Mouse (Mus musculus): ENCODE measurements around the gene Pcyt1a.
"Not testable (repeated sequence)": the region's sequence is repeated elsewhere in the genome, so short reads cannot be mapped to it uniquely, and the experiment has no call there.

The Pcyt1a gene

DNA sequence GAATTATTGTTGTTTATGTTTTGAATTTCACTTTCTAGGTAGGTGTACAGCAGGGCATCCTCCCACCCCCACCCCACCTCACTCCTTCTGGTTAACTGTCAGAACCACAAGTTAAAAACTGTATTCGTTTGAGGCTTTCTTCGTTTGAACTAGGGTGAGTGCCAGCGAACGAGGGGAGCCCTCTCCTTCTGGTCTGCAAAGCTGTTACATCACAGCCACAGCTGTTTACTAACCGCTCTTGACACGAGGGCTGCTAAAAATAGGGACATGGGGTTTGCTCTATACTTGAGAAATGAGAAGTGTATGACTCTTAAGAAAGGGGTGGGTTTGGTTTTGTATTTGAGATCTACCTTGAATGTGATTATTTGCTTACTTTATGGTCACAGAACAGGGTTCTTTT is 3.3 kb downstream of the Pcyt1a start:
- in situ Hi-C loops (cut with MseI, MboI), result no loop called here

DNA sequence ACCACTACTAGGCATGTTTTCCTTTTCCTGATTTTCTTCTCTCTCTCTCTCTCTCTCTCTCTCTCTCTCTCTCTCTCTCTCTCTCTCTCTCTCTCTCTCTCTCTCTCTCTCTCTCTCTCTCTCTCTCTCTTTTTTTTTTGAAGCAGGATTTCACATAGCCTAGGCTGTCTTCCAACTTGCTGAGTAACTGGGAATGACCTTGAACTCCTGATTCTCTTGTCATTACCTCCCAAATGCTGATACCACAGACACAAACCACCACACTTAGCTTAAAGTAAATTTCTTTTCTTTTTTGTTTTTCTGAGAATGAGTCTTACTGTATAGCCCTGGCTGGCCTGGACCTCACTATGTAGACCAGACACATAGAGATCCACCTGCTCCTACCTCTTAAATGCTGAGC is 4.0 kb downstream of the Pcyt1a start:
- in situ Hi-C loops (cut with MseI, MboI), result no loop called here

DNA sequence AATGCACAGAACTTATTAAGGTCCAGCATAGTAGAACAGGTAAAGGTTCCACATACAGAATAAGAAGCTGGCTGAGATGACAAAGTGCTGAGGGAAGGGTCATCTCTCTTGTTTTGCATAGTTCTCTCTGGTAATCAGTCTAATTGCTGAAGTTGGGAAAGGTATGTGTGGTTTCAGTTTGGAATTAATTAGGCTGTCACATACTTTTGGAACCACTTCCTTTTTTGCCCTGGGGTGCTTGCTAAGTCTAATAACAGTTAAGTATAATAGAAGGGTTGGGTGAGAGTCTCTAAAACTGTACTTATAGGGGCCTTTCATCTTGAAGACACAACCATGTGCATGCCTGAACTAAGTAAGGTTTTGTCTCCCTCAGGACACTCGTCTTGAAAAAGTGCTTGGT is 5.9 kb downstream of the Pcyt1a start:
- in situ Hi-C loops (cut with MseI, MboI), result no loop called here

DNA sequence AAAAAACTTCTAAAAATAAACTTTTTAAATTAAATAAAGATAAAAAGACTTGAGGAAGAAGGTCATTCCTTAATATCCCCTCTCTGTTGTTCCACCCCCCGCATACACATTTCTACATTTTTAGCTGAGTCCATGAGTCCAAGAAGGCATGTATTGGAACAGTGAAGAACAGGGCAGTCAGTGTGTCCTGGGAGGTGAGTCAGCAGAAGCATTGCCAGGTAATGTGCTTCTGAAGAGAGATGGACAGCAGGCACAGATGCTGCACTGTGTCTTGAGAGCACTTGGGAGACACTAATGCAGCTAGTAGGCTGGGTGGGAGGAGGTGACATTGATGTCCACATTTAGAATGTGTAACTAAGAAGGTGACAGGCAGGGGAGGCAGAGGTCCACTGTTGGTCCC is 6.5 kb downstream of the Pcyt1a start:
- in situ Hi-C loops (cut with MseI, MboI), result no loop called here

DNA sequence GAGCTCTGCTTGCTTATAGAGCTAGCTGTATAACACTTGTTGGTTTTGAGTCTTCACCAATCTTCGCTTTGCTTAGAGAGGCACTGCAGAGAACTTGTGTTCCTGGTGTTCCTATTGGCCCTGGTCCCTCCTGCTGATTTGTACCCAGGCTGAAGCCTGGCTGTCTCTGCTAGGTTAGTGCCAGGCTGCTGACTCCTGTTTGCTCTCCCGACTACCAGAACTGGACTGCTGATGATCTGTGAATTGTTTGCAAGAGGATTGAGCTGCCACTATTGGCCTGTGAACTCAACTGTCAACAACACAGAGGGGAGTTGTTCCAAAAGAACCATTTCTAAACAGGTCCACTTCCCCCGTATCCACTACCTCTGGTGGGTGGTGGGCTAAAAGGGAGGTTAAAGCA is 10.7 kb downstream of the Pcyt1a start:
- in situ Hi-C loops (cut with MseI, MboI), result no loop called here

DNA sequence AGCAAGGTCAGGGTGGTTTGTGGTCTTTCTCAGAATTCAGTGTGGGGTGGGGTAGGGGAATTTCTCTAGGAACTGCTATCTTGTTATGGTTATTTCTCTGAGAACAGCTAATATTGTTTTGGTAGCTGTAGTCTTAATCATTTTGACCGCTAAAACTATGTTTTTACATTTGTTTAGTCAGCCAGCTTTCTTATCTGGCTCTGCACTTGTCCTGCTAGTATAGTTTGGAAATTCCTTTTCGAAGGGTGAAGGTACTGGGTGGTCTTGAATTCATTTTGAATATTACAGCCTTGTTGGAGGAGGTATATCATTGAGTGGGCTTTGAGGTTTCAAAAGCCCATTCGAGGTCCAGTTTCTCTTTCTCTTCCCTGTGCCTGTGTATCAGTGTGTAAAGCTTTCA is 13.9 kb downstream of the Pcyt1a start:
- in situ Hi-C loops (cut with MseI, MboI), result not testable (repeated sequence)

DNA sequence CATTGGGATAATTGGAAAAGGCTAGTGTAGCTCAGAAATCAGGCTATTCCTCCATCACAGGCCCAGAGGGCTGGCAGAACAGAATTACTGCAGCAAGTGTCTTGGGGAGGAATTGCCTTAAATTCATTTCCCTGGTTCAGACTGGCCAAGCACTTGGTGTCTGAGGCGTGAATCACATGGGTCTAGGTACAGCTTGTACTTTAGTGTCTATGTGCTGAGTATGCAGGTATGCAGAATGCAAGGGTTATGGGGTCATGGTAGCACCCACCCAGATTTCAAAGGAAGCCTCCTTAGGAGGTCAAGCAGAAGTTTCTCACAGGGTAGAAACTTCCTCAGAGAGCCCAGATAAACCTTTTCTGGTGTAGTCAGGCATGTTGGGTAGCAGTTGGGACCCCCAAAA is 14.8 kb downstream of the Pcyt1a start:
- in situ Hi-C loops (cut with MseI, MboI), result no loop called here

DNA sequence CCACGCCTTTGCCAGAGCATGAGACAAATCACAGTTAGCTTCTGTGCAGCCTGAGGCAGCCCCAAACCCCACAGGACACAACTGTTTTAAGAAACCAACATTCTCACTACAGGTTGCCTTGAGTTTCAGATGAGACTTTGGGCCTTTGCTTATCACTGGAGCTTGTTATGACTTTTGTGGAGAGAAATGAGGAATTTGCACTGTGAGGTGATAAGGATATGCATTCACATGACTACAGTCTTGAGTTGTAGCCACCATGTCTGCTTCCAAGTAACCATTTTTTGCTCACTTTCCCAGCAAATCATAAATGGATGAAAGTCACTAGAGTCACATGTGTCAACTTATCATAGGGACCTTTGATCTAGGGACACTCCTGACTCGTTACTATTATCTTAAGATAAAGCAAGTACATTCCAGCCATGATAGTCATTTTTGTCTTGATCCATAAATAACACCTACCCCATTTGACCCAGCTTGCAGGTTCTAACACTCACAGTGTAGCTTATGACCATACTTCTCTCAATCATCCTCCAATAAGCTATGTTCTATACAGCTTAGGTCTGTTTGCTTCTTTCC is 15.9 kb downstream of the Pcyt1a start:
- in situ Hi-C loops (cut with MseI, MboI), result no loop called here

DNA sequence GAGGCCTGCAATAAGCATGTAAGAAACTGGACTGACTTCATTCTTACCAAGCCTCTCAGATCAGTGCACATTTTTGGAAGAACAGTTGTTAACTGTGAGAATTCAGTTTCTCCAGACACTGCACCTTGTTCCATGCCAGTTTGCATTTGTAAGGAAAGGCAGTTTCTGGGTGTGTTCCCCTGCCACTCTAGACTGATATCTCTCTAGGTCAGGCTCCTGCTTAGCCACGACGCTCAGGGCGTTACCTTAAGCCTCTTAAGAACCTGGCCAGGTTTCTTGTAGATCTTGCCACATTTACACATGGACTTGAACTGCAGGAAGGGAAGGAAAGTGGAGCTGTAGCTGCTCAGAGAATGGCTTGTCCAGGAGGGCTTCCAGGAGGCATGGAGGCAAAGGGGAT is 18.9 kb downstream of the Pcyt1a start:
- in situ Hi-C loops (cut with MseI, MboI), result no loop called here

DNA sequence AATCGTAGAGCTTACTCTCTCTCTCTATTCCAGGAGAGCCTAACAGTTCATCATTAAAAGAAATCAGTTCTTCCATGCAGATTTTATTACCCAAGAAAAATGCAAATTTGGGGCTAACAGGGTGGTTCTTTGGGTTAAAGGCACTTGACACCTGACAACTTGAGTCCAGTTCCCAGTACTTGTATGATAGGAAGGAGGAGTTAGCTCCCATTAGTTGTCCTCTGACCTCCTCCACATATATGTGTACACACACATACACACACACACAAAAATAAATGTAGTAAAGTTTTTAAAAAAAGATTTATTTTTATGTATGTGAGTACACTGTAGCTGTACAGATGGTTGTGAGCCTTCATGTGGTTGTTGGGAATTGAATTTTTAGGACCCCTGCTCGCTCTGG is 19.4 kb downstream of the Pcyt1a start:
- in situ Hi-C loops (cut with MseI, MboI), result no loop called here

DNA sequence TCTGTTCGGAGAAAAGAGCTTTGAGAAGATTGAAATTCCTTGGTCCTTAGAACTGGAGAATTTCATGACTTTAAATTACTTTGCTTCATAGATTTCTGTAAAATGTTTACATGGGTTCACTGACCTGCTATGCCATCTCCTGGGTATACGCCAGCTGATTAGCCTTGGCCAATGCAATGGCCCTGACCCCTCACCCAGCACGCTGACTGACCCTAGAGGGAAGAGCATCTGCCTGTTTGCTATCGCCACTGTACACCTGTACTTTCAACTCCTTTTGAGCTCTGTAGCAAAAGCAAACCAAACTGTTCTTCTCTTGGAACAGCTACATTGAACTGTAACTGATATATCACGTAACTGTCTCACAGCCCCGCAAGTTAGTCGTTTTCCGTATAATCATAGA is 22.4 kb downstream of the Pcyt1a start:
- in situ Hi-C loops (cut with MseI, MboI), result no loop called here

DNA sequence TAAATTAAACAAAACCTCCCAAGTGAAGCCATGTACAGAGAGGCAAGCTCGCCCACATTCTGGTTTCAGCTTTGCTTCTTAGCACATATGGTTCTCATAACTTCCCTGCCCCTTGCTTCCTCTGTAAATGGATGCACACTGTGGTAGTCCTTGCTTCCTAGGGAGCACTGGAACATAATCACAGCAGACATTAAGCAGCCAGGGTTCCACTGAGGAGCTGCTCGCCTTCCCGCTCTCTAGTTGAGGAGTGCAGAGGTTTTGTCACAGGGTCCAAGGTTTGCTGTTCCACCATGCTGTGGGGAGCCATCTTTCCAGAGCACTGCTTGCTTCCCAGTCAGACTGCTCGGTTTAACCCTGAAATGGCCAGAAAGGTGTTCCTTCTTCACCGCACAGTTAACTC is 23.9 kb downstream of the Pcyt1a start:
- in situ Hi-C loops (cut with MseI, MboI), result no loop called here

DNA sequence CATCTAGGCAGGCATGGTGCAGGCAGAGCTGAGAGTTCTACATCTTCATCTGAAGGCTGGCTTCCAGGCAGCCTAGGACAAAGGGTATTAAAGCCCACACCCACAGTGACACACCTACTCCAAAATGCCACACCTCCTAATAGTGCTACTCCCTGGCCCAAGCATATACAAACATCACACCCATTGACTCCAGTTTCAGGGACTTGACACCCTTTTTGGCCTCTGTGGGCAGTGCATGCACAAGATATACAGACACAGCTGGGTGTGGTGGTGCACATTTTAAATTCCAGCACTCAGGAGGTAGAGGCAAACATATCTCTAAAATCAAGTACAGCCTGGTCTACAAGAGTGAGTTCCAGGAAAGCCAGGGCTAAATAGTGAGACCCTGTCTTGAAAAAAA is 25.4 kb downstream of the Pcyt1a start:
- in situ Hi-C loops (cut with MseI, MboI), result no loop called here

DNA sequence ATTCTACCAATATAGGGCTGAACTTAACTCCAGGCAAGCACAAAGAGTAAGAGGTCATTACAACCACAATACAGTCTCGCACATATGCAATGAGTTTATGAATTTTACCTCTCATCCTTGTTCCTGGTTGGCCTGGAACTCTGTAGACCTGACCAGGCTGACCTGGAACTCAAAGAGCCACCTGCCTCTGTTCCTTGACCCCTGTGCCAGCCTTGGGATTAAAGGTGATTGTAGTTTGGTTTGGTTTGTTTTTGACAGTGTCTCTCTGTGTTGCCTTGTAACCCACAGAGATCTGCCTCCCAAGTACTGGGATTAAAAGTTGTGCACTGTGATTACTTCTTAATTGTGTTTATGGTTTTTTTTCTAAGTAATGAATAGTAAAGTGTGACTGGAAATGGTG is 26.0 kb downstream of the Pcyt1a start:
- in situ Hi-C loops (cut with MseI, MboI), result no loop called here

DNA sequence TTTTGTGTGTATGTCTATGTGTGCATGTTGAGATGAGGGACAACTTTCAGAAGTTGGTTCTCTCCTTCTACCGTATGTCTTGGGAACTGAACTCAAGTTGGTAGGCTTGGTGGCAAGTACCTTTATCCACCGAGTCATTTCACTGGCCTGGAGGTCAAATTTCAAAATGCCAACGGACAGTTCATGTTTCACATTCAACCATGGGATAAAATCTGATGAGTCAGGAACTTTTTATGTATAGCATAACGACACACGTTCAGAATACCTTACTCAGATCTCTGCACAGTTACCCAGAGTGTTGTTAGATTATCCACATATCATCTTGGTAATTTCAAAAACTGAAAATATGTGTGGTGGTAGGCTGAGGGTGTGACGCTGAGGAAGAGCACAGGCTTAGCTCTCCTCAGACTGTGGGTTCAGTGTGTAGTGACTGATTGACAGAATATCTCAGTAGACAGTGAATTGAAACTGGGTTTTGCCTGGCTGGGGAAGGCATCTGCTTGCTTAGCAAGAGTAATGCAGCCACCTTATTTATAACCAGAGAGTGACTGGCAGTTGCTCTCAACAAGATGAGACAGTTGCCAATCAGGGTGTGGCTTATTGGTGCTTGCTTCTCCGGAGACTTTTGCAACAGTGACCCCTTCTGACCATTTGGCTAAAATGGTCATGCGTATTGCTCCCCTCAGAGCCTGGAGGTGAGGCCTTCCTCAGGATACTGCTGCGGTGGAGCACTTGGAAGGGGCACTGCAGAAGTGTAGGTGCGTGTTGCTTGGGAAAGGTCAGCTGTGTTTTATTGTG is 27.1 kb downstream of the Pcyt1a start:
- in situ Hi-C loops (cut with MseI, MboI), result no loop called here

DNA sequence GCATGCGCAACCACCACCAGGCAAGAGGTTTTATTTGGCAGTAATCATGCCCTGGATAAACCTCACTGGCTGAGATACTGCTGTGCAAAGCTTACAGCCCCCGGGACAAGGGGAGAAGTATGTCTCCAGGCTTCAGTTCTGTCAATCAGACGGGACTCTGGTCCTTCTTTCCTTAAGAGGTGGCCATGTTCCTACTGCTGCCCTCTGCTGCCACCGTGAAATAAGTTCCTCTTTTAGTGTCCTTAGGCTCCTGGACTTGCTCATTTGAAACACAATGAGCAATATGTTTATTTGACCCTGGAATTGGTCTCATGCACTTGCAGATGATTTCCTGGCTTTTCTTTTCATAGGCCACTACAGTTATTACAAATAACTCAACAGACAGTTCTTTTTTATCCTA is 29.8 kb downstream of the Pcyt1a start:
- in situ Hi-C loops (cut with MseI, MboI), result no loop called here

DNA sequence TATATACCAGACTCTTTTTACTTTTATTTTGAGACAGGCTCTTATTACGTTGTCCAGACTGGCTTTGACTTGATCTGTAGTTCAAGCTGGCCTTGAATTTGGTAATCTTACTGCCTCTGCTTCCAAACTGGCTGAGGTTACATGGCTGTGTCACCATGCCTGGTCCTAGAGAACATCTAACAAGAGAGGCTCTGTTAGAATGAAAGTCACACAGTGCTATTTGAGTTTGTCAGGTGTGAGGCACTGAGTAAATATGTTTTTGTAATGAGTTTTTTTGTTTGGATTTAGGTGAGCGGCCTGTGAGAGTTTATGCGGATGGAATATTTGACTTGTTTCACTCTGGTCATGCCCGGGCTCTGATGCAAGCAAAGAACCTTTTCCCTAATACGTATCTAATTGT is 31.0 kb downstream of the Pcyt1a start:
- in situ Hi-C loops (cut with MseI, MboI), result no loop called here

DNA sequence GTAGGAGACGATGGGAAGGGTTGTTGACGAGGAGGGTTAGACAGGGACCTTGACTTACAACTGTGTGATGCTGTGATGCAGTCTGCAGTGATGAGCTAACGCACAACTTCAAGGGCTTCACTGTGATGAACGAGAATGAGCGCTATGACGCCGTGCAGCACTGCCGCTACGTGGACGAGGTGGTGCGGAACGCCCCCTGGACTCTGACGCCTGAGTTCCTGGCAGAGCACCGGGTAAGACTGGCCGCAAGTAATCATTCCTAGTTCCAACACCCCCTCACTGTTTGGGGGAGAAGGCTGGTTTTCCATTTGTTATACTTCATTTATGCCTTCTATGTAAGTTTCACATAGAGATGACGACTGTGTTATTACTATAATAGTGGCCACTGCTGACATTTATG is 32.2 kb downstream of the Pcyt1a start:
- in situ Hi-C loops (cut with MseI, MboI), result no loop called here

DNA sequence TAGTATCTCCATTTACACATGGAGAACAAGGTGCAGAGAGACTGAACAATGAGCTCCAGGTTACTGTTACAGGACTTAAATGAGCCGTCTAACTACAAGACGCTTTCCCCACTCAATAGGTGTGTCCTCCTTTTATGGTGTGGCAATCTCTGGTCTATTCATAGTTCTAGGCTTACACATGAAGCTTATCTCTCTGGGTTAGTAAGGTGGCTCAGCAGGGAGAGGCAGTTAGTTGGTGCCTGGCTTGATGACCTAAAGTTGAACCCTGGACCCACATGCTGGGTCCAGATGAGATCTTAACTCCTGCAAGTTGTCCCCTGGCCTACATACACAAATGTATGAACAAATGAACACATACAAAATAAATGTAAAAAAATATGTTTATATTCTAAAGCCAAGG is 32.7 kb downstream of the Pcyt1a start:
- in situ Hi-C loops (cut with MseI, MboI), result no loop called here

DNA sequence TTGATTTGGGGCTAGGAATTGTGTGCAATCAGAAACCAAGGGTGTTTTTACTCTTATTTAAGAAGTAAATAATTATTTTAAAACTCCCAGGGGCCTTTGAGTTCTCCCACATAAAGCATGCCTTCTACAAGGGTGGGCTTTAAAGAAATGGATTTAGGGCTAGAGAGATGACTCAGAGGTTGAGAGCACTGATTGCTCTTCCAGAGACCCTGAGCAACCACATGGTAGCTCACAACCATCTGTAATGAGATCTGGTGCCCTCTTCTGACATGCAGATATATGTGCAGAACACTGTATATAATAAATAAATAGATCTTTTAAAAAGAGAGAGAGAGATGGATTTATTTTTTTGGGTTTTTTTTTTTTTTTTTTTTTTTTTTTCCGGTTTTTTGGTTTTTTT is 34.2 kb downstream of the Pcyt1a start:
- in situ Hi-C loops (cut with MseI, MboI), result no loop called here

DNA sequence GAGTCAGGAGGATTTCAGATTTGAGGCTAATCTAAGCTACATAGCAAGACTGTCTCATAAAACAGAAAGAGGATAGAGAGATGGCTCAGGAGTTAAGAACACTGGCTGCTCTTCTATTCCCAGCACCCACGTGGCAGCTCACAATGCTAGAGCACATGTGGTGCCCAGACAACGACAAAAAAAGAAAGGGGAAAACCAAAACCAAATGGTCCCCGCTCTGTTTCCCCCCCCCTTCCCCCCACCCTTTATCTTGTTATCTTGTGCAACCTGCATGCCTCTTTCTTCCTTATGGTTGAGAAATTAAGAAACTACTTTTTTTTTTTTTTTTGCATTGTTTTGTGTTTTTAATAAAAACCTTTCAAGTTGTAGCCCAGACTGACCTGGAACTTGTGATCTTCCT is 37.8 kb downstream of the Pcyt1a start:
- in situ Hi-C loops (cut with MseI, MboI), result no loop called here

DNA sequence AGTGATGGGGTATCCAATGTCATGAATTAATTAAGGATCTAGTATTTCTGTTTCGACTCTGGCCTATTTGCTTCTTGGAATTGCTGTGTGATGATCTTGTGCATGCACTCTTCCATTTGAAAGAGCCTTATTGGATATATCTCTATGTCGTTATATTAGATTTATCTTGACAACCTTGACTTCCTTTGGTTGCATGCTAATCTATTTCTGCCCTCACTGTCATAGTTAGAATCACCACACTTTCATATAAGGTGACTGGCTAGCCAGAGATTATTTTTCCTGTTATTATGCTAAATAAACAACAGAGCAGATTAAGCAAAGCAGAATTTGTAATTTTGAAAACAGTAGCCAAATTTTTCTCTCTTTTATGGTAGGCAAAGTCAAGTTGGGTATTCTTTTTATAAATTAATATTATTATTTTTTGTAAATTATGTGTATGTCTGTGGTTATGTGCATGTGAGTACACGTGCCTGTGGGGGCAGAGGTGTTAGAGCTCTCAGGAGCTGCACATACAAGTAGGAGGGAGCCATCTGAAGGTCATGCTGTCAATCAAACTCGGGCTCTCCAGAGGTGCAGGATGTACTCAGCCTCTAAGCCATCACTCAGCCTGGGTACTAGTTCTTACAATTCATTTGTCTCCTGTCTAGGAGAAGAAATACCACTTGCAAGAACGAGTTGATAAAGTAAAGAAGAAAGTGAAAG is 38.8 kb downstream of the Pcyt1a start:
- in situ Hi-C loops (cut with MseI, MboI), result no loop called here

Measured in mouse trophoblast stem cell (cell line).